Mouse (Mus musculus): ENCODE measurements at regions not wholly inside any gene's neighbourhood (a gene's known extent, or its start where the extent isn't known, plus 50 kb on each side); places are given as distances from the start of the nearest gene placed in this dataset.

- Histone ChIP-seq H3K27ac (ENCODE audit: low read depth, low read length) (no peak overlapping the region), H3K4me1 (ENCODE audit: control insufficient read depth, insufficient read depth, low read length) (no peaks in the 10 kb centered on the region), H3K9me3 (ENCODE audit: control insufficient read depth, low read length) (no peaks in the 10 kb centered on the region), H3K9ac (ENCODE audit: low read depth, low read length) (no peak overlapping the region), H3K36me3 (ENCODE audit: control insufficient read depth, insufficient read depth, low read length) (no peaks in the 10 kb centered on the region), H3K27me3 (ENCODE audit: control insufficient read depth, insufficient read depth, low read length) (no peaks in the 10 kb centered on the region), H3K4me3 (ENCODE audit: low read length) (no peak overlapping the region), H3K4me2 (replicated peaks; ENCODE audit: low read depth, low read length) (no peak overlapping the region)
- 70% methylated on average over 4 of the region's 4 CpGs for WGBS
- ATAC-seq (ENCODE audit: low FRiP score, low TSS enrichment): peak; percentile 60; the same call in 1 of the 2 replicates
Measured at GRCm38 (mm10) chr10:98808644-98809043, 105.6 kb upstream of the Atp2b1 start.

- Histone ChIP-seq H3K27me3 (ENCODE audit: control insufficient read depth, insufficient read depth, low read length) (no peaks in the 10 kb centered on the region), H3K36me3 (ENCODE audit: control insufficient read depth, insufficient read depth, low read length) (no peaks in the 10 kb centered on the region), H3K9me3 (ENCODE audit: control insufficient read depth, low read length) (no peaks in the 10 kb centered on the region), H3K27ac (ENCODE audit: low read depth, low read length) (no peak overlapping the region), H3K9ac (ENCODE audit: low read depth, low read length) (no peak overlapping the region), H3K4me3 (ENCODE audit: low read length) (no peak overlapping the region), H3K4me2 (replicated peaks; ENCODE audit: low read depth, low read length) (no peak overlapping the region), H3K4me1 (ENCODE audit: control insufficient read depth, insufficient read depth, low read length) (0 out of 2 replicates have a peak, but pooled peaks cover 3% of the 10 kb centered on the region)
- 92% methylated on average over 5 of the region's 5 CpGs for WGBS
- ATAC-seq (ENCODE audit: low FRiP score, low TSS enrichment): no peak
Measured at GRCm38 (mm10) chr10:98829051-98829450, 85.2 kb upstream of the Atp2b1 start.

DNA sequence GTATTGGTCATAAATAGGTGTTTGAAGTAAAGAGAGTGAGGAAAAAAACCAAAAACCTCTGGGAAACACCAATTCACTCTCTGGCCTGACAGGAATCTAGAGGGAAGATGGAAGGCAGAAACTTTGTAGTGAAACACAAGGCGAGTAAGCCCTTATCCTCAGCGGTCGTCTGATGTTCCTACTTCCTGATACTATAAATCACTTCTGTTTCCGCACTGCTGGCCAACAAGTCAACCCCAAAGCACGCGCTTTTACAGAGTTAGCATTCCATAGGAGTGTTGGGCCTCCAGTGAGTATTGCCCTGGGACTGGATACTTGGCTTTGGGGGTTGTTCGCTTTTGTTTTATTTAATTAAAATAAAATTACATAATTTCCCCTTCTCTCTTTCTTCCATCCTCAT is 82.7 kb upstream of the Atp2b1 start:
- H3K27ac ChIP-seq (ENCODE audit: low read depth, low read length): no peak overlapping the region
- H3K36me3 ChIP-seq (ENCODE audit: control insufficient read depth, insufficient read depth, low read length): no peaks in the 10 kb centered on the region
- WGBS: 20% methylated on average over 7 of the region's 7 CpGs
- no peak overlapping the region for H3K4me2 ChIP-seq (replicated peaks; ENCODE audit: low read depth, low read length)
- H3K4me1 ChIP-seq (ENCODE audit: control insufficient read depth, insufficient read depth, low read length): 0 out of 2 replicates have a peak, but pooled peaks cover 3% of the 10 kb centered on the region
- H3K27me3 ChIP-seq (ENCODE audit: control insufficient read depth, insufficient read depth, low read length): no peaks in the 10 kb centered on the region
- H3K9me3 ChIP-seq (ENCODE audit: control insufficient read depth, low read length): no peaks in the 10 kb centered on the region
- H3K4me3 ChIP-seq (ENCODE audit: low read length): no peak overlapping the region
- peak; percentile 95 for ATAC-seq (ENCODE audit: low FRiP score, low TSS enrichment)
- no peak overlapping the region for H3K9ac ChIP-seq (ENCODE audit: low read depth, low read length)

GRCm38 (mm10) chr10:98837289-98838181 is 76.7 kb upstream of the Atp2b1 start:
- Histone ChIP-seq H3K9me3 (ENCODE audit: control insufficient read depth, low read length) (no peaks in the 10 kb centered on the region), H3K4me2 (replicated peaks; ENCODE audit: low read depth, low read length) (no peak overlapping the region), H3K36me3 (ENCODE audit: control insufficient read depth, insufficient read depth, low read length) (no peaks in the 10 kb centered on the region), H3K4me1 (ENCODE audit: control insufficient read depth, insufficient read depth, low read length) (no peaks in the 10 kb centered on the region), H3K9ac (ENCODE audit: low read depth, low read length) (no peak overlapping the region), H3K27me3 (ENCODE audit: control insufficient read depth, insufficient read depth, low read length) (no peaks in the 10 kb centered on the region), H3K4me3 (ENCODE audit: low read length) (no peak overlapping the region), H3K27ac (ENCODE audit: low read depth, low read length) (no peak overlapping the region)
- no peak for ATAC-seq (ENCODE audit: low FRiP score, low TSS enrichment)
- 44% methylated on average over 16 of the region's 16 CpGs for WGBS

DNA sequence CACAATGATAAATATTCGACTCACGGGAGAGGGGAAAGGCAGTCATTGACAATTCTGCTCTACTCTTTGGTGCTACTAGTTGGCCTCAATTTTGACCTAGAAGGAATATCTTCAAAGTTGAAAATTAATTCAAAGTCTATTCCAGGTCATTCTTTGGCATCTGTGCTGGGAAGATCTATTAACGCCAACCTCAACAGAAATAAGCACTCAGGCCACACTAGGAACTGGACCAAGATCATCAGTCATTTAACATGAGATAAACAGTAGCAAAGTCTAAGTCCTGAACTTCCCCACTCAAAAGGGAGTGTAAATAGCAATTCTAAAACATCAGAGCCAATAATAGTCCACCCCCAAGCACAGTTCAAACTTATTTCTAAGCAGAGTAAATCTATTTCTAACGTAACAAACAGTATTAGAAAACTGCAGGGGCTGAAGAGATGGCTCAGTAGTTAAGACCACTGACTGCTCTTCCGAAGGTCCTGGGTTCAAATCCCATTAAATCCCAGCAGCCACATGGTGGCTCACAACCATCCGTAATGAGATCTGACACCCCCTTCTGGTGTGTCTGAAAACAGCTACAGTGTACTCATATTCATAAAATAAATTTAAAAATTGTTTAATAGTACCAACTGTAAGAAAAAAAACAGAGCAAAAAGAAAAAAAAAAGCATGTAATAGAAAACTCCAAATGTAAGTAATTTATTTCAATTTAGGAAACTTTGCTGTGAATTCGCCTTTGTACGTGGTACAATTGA is 75.1 kb upstream of the Atp2b1 start:
- Histone ChIP-seq H3K27ac (ENCODE audit: low read depth, low read length) (no peak overlapping the region), H3K4me1 (ENCODE audit: control insufficient read depth, insufficient read depth, low read length) (no peaks in the 10 kb centered on the region), H3K27me3 (ENCODE audit: control insufficient read depth, insufficient read depth, low read length) (no peaks in the 10 kb centered on the region), H3K9me3 (ENCODE audit: control insufficient read depth, low read length) (peaks cover 9% of the 10 kb centered on the region), H3K4me2 (replicated peaks; ENCODE audit: low read depth, low read length) (no peak overlapping the region), H3K36me3 (ENCODE audit: control insufficient read depth, insufficient read depth, low read length) (no peaks in the 10 kb centered on the region), H3K9ac (ENCODE audit: low read depth, low read length) (no peak overlapping the region), H3K4me3 (ENCODE audit: low read length) (no peak overlapping the region)
- 92% methylated on average over 8 of the region's 8 CpGs for WGBS
- ATAC-seq (ENCODE audit: low FRiP score, low TSS enrichment): no peak

DNA sequence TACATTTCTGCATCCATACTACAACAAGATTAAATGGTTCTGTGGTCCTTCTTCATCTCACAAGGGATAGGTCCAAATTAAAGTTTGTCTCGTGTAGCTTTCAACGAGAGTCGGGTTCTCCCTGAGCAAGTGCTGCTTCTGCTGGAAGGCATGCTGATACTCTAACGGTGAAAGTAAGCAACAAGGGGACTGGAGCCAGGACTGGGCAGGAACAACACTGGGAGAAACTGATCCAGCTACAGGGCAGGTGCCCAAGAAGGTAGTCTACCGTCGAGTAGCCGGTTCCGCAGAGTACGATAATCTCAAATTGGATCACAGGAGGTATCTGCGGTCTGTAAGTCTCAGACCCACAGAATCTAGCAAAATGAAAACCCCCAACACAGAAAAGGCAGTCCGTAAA is 74.2 kb upstream of the Atp2b1 start:
- H3K4me3 ChIP-seq (ENCODE audit: low read length): no peak overlapping the region
- H3K9ac ChIP-seq (ENCODE audit: low read depth, low read length): no peak overlapping the region
- H3K36me3 ChIP-seq (ENCODE audit: control insufficient read depth, insufficient read depth, low read length): no peaks in the 10 kb centered on the region
- no peak for ATAC-seq (ENCODE audit: low FRiP score, low TSS enrichment)
- peaks cover 10% of the 10 kb centered on the region for H3K9me3 ChIP-seq (ENCODE audit: control insufficient read depth, low read length)
- no peak overlapping the region for H3K27ac ChIP-seq (ENCODE audit: low read depth, low read length)
- 87% methylated on average over 11 of the region's 11 CpGs for WGBS
- no peaks in the 10 kb centered on the region for H3K27me3 ChIP-seq (ENCODE audit: control insufficient read depth, insufficient read depth, low read length)
- H3K4me2 ChIP-seq (replicated peaks; ENCODE audit: low read depth, low read length): no peak overlapping the region
- H3K4me1 ChIP-seq (ENCODE audit: control insufficient read depth, insufficient read depth, low read length): no peaks in the 10 kb centered on the region

DNA sequence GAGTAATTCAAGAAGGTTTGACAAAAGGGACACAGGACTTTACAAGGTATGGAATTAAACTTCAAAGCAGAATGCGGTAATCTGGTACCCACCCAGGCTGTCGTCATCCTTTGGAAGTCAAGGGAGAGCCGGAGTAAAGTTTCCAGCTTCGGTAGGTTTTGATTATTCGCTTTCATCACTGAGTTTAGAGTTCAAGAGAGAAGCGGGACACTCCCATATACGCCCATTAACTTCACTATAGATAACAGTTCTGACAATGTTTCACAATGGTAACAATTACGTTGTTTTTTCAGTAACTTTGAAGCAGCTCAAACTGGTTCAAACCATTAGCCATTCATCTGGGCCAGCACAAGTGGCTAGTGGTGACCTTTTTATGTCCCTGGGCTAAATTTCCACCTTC is 73.8 kb upstream of the Atp2b1 start:
- no peak overlapping the region for H3K4me3 ChIP-seq (ENCODE audit: low read length)
- 56% methylated on average over 8 of the region's 8 CpGs for WGBS
- H3K4me1 ChIP-seq (ENCODE audit: control insufficient read depth, insufficient read depth, low read length): no peaks in the 10 kb centered on the region
- H3K36me3 ChIP-seq (ENCODE audit: control insufficient read depth, insufficient read depth, low read length): no peaks in the 10 kb centered on the region
- no peak overlapping the region for H3K9ac ChIP-seq (ENCODE audit: low read depth, low read length)
- H3K9me3 ChIP-seq (ENCODE audit: control insufficient read depth, low read length): peaks cover 10% of the 10 kb centered on the region
- no peak overlapping the region for H3K27ac ChIP-seq (ENCODE audit: low read depth, low read length)
- no peak overlapping the region for H3K4me2 ChIP-seq (replicated peaks; ENCODE audit: low read depth, low read length)
- H3K27me3 ChIP-seq (ENCODE audit: control insufficient read depth, insufficient read depth, low read length): no peaks in the 10 kb centered on the region
- no peak for ATAC-seq (ENCODE audit: low FRiP score, low TSS enrichment)

DNA sequence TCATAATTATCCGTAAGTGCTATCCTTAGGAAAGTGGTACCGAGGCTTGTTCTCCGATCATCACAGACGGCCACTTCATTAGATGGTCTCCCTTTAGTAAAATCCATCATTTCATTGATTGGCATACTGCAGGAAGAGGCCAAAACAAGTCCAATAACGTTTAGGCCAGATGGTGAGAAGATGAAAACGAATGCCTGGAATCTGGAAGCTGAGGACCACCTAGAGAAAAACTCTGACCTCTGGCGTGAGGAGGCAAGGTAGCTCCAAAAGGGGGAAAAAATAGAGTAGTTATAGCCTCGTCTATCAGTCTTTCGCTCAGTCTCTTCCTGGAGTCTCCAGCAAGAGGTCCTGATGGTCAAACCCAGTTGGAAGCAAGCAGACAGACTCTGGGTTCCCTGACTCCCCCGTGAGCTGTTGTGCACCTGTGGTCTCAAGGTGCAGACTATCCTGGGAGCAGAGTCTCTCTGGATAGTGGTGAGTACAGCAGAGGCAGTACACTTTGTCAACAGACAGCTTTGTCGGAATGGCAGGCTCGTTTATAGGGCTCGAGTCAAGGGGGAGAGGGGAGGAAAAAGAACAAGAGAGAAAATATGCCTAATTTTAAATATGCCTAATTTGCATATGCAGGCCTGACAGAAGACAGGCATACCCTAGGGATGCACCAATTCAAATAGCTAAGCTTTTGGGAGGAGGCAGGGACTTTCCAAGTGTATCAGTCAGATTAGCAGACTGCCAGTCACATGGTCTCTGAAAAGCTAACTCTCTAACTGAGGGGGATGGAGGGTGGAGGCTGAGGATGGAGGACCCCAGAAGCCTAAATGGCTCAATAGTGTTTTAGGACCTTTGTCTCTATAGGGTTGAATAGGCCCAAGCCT is 73.0 kb upstream of the Atp2b1 start:
- Histone ChIP-seq H3K4me2 (replicated peaks; ENCODE audit: low read depth, low read length) (no peak overlapping the region), H3K9ac (ENCODE audit: low read depth, low read length) (no peak overlapping the region), H3K4me1 (ENCODE audit: control insufficient read depth, insufficient read depth, low read length) (no peaks in the 10 kb centered on the region), H3K27ac (ENCODE audit: low read depth, low read length) (no peak overlapping the region), H3K27me3 (ENCODE audit: control insufficient read depth, insufficient read depth, low read length) (no peaks in the 10 kb centered on the region), H3K9me3 (ENCODE audit: control insufficient read depth, low read length) (peaks cover 10% of the 10 kb centered on the region), H3K36me3 (ENCODE audit: control insufficient read depth, insufficient read depth, low read length) (no peaks in the 10 kb centered on the region), H3K4me3 (ENCODE audit: low read length) (no peak overlapping the region)
- 82% methylated on average over 13 of the region's 13 CpGs for WGBS
- ATAC-seq (ENCODE audit: low FRiP score, low TSS enrichment): no peak
